Mouse (Mus musculus) lung, embryonic 15.5 days (tissue): ENCODE data around the gene Spred2. TPM values are rescaled to one million over a fixed set of nuclear protein-coding genes. Genes with fewer than 3 reads are reported as not detected.

Experiments used
- polyA plus RNA-seq: library from polyadenylated mRNA; unstranded; fragments of >200 nt; fragmentation: Nextera tagmentation; extraction: Ambion mirVana; gene quantifications from 2 replicates; pipeline ENCODE4 v1.2.1, GENCODE M21; 2015

Gene Spred2
- polyA plus RNA-seq, 1 experiment from 2014 or later, result 6.3 TPM

Other genes with a start within 250 kb of the Spred2 start
- gene Actr2, start 188.5 kb downstream of the Spred2 start, polyA plus RNA-seq, result 120 and 121 TPM in 2 replicates